Mouse (Mus musculus) left cerebral cortex, postnatal 4 days (tissue): ENCODE measurements around the gene Aqp8. TPM values are rescaled to one million over a fixed set of nuclear protein-coding genes. Genes with fewer than 3 reads are reported as not detected.

ENCODE experiments used
- DNase-seq: peaks from one replicate; pipeline ENCODE4 v3.0.0-alpha.2; 2022
- intact Hi-C: fragments of 180-260 bp; cut with DNase I; formaldehyde crosslinking; loops from one replicate; pipeline ENCODE4 v1.15.1; 2025
- total RNA-seq, 2 experiments: library from RNA; stranded (reverse); gene quantifications; 2 replicates each; pipeline ENCODE4 v1.2.3; 2021

The Aqp8 gene
- total RNA-seq, result not detected

GRCm38 (mm10) chr7:123462070-123462501 is at the start of gene Aqp8:
Gene Aqp8 (plus strand): TSS chr7:123462291.
- DNase-seq, result peak; percentile 43
- intact Hi-C loops, result loop anchor here (10.0 kb wide), 1 partner anchor 457 kb away; no protein-coding TSS in a partner anchor

GRCm38 (mm10) chr7:123416803-123417202 is 45.3 kb upstream of the Aqp8 start:
- intact Hi-C loops, result no loop called here
- DNase-seq, result no peak

DNA sequence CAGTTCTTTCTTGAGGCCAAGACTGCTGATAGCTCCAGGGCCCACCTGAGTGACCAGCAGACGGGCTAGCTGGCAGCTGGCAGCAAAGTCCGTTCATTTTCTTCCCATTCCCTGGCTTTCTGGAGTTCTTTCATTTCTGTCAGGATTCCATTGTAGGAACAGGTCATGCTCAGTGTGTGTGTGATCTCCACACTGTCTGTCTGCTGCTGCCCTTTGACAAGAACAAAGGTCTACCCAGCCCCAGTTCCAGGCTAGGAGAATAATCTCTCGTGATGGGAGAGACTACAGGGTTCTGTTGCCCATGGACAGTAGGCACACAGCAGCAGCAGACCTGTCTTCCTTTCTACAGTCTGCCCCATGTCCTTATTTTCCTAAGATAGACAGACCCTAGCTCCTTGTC is 44.4 kb upstream of the Aqp8 start:
- DNase-seq, result no peak

GRCm38 (mm10) chr7:123419984-123420383 is 42.1 kb upstream of the Aqp8 start:
- peak; percentile 50 for DNase-seq
- intact Hi-C loops, result no loop called here

More for the DNA sequence above, 44.4 kb upstream of the Aqp8 start:
- intact Hi-C loops, result no loop called here

- DNase-seq, result no peak
- intact Hi-C loops, result no loop called here
Measured at GRCm38 (mm10) chr7:123421958-123422357, 40.1 kb upstream of the Aqp8 start.

- intact Hi-C loops, result no loop called here
- DNase-seq, result no peak
Measured at GRCm38 (mm10) chr7:123424281-123424680, 37.8 kb upstream of the Aqp8 start.

DNA sequence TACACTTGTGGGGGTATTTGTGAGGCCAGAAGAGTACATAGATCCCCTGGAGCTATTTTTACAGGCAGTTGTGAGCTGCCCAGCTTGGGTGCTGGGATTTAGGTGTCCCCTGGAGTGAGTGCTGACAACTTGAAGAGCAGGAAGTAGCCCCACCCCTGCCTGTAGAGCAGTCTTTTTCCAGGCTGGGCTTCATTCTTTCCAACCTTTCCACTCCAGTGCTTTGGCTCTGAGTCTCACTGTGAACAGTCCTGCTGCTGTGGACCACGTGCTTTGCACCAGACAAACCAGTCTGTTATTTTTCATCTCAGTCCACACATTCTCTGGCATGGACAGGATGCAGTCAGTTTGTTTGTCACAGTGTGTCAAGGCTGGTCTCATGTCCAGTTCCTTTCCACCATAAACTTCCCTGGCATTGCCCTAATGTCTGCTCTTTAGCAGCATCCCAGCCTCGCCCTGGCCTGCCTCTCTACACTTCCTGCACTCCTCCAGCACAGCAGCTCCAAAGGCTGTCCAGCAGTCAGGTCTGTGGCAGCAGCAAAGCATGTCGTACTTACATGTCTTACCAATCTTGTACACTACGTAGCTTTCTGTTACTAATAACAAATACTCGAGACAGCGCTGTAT is 36.8 kb upstream of the Aqp8 start:
- no peak for DNase-seq
- intact Hi-C loops, result no loop called here

DNA sequence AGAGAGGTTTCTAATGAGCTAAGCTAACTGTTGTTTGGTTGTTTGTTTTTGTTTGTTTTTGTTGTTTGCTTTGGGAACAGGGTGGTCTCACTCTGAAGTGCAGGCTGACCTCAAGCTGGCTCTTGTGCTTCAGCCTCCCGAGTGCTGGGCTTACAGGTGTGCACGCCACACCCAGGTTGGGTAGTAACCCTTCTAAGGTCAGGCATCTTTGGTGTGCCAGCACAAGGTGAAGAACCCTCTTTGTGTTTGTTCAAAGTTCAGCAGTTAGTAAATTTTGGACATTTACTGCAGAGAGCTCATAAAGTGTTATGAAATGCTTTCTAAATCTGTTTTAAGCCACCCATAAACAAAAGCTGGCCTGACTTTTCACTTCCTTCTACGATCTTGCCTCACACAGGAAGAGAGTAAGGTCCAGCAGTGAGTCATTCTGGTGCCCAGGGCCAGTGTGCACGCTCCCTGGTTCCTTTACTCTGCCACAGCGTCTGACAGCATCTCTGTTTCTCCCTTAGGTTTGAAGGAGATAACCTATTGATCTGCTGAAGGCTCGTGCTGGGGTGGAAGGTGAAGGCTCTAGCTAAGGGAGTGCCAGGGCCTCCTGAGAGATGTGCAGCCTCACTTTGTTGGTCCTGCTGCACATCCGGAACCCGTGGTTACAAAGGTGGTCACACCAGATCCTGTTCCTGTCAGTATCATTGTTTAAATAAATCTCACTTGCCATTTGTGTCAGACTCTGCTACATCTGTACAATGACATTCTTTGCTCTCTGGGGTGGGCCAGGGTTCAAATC is 32.3 kb upstream of the Aqp8 start:
- intact Hi-C loops, result no loop called here
- DNase-seq, result no peak

- no peak for DNase-seq
- intact Hi-C loops, result no loop called here
Measured at GRCm38 (mm10) chr7:123430411-123430705, 31.7 kb upstream of the Aqp8 start.

- intact Hi-C loops, result no loop called here
- DNase-seq, result no peak
Measured at GRCm38 (mm10) chr7:123431206-123431605, 30.9 kb upstream of the Aqp8 start.

DNA sequence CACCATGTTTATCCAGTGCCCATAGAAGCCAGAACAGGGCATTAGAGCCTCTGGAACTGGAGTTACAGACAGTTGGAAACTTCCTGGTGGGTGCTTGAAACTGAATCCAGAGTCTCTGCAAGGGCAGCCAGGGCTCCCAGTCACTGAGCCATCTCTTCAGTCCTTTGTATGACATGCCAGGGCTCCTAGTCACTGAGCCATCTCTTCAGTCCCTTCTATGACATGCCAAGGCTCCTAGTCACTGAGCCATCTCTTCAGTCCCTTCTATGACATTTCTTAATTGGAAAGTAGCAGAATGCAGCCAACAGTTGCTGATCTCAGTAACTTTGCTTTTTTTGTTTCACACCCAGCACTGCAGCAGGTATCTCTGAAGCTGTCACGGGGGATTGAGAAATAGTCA is 20.0 kb upstream of the Aqp8 start:
- DNase-seq, result no peak
- intact Hi-C loops, result no loop called here

DNA sequence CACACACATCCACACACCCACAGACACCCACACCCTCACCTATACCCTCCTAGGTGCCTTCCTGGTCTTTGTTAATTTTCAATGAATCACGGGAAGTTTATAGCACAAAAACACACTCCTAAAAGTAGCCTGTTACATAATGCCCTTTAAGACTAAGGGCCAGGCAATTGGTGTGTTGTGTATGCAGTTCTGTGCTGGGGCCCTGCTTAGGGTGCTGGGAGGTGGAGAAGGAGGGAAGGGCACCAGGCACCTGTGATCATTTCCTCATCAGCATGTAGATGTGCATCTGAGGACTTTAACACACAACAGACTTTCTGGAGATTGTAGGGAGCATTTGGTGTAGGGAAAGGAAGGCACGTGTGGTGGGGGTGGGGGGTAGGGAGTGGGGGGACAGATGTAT is 13.3 kb upstream of the Aqp8 start:
- DNase-seq, result no peak
- intact Hi-C loops, result no loop called here

GRCm38 (mm10) chr7:123449676-123450075 is 12.4 kb upstream of the Aqp8 start:
- intact Hi-C loops, result no loop called here
- no peak for DNase-seq

GRCm38 (mm10) chr7:123450515-123450914 is 11.6 kb upstream of the Aqp8 start:
- no peak for DNase-seq
- intact Hi-C loops, result no loop called here

DNA sequence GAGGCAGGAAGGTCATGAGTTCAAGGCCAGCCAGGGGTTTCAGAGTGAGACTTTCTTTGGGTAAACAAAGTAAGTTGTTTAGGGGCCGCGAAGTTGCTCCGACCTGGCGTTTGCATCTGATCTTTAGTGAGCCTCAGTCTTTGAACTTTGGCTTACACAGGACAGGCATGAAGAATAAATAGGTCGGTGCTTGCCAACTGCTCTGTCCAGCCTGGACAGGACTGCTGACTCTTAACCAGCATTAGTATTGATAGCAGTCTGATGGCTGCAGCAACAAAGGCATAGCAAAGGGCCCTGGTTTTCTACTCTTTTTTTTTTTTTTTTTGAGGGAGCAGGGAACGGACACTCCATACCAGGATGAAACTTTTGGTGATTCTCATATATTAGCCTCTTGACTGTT is 9.5 kb upstream of the Aqp8 start:
- intact Hi-C loops, result no loop called here
- no peak for DNase-seq

DNA sequence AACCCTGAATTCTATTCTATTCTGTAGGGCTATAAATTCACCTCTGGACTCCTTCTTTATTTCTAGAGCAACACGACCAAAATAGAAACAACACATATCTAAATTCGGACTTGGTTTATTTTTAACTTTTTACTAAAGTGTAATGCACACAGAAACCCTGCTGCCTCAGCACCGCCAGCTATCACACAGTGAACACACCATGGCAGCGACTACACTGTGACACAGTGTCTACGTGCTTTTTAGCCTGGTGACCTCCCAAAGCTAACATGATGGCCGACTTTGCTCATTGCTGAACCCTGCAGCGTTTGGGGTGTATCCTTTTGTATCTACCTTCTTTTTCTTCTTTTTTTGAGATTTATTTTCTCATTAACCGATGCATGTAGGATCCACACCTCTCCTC is 9.0 kb upstream of the Aqp8 start:
- no peak for DNase-seq
- intact Hi-C loops, result no loop called here

GRCm38 (mm10) chr7:123455088-123455487 is 7.0 kb upstream of the Aqp8 start:
- intact Hi-C loops, result no loop called here
- DNase-seq, result no peak

DNA sequence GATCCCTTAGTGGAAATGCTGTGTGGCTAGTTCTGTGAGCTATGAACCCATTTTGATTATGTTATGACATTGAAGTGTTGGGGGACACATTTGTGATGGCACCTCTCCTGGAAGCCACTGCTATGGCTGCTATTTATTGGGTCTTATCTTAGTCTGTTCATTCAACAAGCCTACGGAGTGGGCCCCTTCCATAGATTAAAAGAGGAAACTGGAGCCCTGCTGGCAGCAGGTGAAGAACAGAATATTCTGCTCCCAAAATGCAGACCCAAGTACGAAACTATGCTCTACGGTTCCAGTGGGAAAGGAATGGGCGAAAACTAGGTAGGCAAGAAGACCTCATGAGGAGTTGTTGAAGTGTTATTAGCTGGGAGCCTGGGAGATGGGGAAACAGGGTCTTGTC is 3.8 kb upstream of the Aqp8 start:
- no peak for DNase-seq
- intact Hi-C loops, result no loop called here

DNA sequence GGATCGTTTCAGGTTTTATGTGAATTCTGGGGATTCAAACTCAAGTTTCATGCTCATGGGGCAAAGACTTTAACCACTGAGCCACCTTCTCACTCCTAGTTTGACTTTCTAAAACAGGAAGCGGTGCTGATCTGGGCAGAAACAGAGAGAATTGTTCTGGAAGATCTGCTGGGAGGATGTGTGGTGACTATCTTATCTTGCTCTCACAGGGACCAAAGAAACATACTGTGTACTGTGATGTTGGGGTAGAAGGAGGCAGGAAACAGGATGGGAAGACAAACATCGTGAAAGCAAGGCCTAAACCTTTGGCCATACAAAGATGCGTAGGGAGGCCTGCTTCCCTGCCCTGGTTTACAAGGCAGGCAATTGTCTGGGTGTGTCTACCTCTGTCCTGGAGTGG is 2.8 kb upstream of the Aqp8 start:
- no peak for DNase-seq
- intact Hi-C loops, result no loop called here

DNA sequence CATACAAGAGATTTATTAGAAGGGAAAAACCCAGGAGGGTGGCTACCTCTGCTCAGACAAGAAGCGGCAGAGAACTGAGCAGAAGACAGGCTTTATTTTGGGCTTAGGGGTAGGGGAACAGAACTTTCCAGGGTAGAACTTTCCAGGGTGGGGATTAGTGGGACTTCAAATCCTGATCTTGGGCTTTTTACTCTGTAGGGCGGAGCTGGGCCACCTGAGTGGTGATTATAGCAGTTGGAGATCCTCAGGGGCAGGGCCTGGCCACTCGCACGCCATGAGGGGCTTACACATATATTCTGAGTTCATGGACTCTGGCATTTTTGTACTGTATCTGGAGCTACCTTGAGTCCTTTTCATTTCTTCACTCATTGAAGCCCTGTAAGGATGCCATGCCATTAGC is 775 bp upstream of the Aqp8 start:
- no peak for DNase-seq
- intact Hi-C loops, result loop anchor here (10.0 kb wide), 1 partner anchor 457 kb away; no protein-coding TSS in a partner anchor

DNA sequence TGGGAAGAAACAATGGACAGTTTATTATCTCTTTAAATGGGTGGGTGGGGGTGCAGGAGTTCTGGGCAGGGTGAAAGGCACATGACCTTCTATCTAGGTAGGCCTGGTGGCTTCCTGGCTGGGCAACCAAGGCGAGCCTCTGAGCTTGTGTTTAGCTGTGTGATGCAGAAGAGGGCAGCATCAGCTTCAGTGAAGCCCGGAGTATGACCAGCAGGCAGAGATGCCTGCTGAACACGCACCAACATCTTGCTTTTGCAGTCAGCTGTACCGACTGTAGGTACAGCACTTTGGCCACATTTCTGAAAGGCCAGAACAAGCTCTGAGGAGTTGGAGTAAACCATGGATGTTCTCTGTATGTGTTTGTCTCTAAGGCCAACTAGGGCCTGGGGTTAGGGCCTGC is 1.5 kb downstream of the Aqp8 start:
- intact Hi-C loops, result loop anchor here (10.0 kb wide), 1 partner anchor 459 kb away; no protein-coding TSS in a partner anchor
- DNase-seq, result no peak

DNA sequence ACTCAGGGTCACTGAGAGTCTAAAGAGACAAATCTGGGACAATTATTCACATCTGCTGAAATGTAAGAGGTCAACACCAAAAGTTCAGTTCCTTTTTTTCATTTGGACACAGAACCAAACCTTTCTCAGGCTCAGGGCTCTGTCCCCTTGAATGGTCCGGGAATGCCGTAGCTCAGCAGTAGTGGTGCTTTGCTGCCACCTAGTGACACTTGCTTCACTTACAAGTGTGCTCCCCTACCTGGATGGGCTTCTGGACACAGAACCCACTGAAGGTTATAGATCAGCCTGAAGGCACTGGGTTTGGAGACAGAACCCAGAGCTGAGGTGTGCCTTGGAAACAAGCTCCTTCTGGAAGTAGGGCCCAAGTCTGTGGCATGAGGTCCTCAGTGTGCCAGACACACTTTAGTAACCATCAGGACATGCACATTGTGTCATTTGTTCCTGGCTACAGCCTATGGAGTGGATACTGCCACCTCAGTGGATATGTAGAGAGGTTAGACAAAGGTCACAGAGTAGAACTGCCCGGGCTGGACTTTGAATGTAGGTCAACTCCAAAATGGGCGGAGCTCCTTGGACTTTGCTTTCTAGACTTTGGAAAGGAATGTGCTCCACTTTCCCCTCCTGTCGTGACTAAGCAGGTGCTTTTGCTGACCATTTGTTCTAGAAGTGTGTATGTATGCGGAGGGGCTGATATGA is 3.7 kb downstream of the Aqp8 start:
- intact Hi-C loops, result loop anchor here (5.0 to 10.0 kb wide), 3 partner anchors 69 to 461 kb away; no protein-coding TSS in a partner anchor

More for the DNA sequence above, 3.7 kb downstream of the Aqp8 start:
- peak; percentile 80 for DNase-seq
